Mouse (Mus musculus): Measurements from ENCODE around the gene D1Ertd622e.
A peak's percentile ranks its signal among the peaks of the same experiment; 100 is the strongest.

D1Ertd622e gene

DNA sequence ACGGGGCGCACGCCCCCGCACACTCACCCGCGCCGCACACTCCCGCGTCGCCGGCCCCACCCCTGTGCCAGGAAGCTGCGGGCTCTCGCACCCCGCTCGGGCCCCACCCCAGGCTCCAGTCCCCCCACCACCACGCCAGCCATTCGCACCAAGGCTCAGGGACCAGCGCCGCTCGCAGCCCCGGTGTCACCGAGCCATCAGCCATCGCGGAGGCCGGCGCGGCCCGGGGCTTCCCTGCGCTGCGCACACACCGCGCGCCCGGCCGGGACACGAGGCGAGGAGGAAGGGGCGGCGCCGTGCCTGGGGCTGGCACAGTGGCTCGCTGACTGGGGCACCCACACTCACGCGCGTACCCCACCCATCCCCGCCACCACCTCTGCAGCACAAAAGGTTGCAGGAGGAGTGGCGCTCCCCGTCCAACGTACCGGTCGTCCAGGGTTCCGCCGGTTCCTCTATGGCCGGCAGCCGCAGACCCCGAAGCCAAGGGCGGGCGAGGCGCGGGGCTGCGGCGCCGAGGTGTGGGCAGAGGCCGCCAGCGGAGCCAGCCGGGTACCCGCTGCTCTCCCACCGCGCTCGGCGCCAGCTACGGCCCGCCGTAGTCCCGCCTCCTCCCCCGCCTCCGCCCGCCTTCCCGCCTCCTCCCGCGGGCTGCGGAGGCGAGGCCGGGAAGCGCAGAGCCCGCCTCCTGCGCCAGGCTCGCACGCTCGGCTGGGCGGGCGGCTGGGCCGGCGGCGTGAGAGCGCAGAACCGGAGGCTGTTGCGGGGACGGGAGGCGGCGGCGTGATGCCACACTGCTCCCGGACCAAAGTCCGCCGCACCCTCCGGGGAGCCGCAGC, at the start of gene D1Ertd622e:
TSS of gene D1Ertd622e (minus strand) at position 669 of the 836 bp plus-strand sequence.
- peak; percentile 99 for DNase-seq

- DNase-seq = no peak
Measured at GRCm38 (mm10) chr1:97710520-97710919, 48.6 kb upstream of the D1Ertd622e start.

DNA sequence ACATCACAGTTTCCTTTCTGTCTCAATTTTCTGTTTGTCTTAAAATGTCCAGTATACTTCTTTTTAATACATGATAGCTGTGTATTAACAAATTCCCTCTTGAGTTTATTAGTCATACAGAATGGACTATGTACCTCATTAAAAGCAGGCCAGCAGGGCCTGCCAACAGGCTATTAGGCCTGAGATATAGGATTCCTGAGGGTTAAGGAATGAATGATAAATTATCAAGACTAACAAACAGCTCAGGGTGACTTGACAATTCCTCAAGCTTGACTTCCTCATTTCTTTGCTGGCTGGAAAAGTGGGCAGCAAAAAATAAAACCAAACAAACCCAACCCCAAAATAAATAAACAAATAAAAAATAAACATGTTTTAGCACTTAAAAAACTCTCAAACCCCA, 43.5 kb upstream of the D1Ertd622e start:
- no peak for DNase-seq

DNA sequence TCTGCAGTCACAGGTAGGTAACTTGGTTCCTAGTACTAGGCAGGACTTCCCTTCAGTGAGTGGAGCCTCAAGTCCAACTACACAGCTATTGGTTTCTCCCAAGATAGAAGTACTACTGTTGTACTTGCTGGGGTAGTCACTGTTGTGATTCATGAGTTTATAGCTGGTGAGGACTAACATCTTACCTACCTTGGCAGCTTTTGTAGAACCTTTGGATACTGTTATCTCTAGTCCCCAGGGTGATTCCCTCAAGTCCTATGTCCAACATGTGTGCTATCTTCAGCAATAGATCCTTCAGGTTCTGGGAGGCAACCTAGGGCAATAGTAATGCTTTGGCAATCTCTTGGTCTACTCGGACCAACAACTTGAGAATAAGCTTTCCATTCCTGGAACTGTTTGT, 42.8 kb upstream of the D1Ertd622e start:
- no peak for DNase-seq

DNA sequence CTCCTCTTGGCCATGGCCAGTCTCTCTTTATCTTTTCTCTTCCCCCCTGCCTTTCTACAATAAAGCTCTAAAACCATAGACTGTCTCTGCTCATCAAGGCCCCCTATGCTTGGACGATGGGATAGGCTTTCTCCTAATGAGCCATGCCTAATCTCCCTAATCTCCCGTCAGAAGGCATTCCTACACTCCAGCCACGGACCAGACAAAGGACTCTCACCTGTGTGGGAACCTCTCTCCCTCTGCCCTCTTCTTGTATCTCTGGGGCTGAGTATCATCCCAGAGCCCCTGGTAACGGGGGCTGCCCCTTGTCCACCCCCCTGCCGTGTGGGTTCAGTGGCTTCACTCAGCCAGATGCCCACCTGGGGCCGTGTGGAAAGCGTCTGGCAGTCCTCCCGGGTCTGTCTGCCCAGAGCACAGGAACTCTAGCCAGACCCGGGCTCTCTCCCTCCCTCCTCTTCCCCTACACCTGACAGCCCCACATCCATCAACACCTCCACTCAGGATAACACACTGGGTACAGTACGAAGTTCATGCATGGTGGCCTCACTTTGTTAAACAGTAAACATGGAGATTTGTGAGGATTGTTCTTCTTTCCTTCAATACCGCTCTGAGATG, 37.2 kb upstream of the D1Ertd622e start:
- DNase-seq = peak; percentile 89

DNA sequence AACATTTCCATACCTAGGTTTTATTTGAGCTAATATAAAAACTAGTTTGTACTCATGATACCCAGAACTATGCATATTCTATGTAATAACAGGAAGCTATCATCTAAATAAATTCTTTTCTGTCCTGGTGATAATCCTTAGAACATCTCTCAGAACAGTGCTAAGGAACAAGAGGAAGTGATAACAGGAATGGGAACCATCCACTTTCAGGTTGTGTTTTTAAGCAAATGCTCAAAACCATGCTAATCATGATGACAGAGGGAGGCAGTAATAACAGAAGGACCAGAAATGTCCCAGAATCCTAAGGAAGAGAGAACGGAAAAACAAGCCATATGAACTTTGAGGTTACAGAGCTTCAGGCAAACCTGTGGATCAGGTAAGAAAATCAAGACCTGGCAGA, 35.4 kb upstream of the D1Ertd622e start:
- no peak for DNase-seq

DNA sequence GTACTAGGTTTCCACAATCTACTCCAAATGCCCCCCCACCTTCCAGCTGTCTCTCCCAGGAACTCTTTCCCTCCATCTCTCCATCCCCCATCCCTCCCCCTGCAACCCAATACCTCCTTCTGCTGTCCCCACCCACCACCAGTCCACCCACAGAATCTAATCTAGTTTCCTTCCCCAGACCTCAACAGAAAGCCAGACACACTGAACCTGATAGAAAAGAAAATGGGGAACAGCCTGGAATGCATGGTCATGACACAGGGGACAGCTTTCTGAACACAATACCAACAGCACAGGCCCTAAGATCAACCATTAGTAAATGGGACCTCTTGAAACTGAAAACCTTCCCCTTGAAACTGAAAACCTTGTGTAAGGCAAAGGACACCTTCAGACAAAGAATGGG, 32.0 kb upstream of the D1Ertd622e start:
- no peak for DNase-seq

- DNase-seq = no peak
Measured at GRCm38 (mm10) chr1:97688756-97689155, 26.9 kb upstream of the D1Ertd622e start.

DNA sequence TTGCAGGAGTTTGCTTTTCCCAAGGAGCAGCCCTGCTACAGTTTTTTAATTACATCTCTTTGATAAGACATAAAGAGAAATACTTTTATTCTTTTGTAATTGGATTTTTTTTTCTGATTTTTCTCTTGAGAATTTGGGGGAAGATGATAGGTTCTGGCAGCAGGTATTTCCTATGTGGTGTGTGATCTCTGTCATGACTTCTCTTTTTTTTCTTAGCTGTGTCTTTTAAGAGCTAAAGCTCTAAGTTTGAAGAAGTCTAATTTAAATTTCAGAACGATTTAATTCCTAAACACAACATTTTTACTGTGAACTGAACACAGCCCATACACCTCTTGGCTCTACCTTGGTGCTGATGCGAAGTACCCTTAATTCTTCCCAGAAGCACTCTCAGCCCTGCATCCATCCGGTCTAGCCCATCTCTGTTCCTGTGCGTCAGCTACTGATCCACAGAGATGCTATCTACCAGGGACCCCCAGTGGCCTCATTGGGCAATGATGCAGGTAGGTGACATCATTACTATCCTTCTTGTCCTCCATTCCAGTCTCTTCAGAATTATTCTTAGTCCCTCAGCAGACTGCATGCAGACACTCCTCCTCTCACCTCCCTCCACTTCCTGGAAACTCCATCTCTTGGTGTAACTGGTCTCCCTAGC, 14.8 kb upstream of the D1Ertd622e start:
- DNase-seq = no peak

DNA sequence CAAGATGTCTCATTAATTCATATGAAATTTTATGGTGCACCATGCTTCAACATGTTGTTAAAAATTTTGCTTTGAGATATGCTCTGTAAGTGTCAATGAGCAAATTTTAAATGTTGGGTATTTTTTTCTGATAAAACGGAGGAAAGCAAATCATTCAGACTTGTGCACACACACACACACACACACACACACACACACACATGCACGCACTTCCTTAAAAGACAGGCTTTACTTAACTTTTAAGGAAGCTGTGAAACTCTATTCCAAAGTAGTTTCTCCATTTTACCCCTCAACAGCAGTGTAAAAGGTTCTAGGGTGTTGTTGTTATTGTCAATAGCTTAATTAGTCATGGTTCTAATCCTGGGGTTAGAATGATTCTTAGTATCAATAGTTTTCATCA, 14.2 kb upstream of the D1Ertd622e start:
- peak; percentile 88 for DNase-seq

- peak; percentile 93 for DNase-seq
Measured at GRCm38 (mm10) chr1:97672849-97673248, 11.0 kb upstream of the D1Ertd622e start.

DNA sequence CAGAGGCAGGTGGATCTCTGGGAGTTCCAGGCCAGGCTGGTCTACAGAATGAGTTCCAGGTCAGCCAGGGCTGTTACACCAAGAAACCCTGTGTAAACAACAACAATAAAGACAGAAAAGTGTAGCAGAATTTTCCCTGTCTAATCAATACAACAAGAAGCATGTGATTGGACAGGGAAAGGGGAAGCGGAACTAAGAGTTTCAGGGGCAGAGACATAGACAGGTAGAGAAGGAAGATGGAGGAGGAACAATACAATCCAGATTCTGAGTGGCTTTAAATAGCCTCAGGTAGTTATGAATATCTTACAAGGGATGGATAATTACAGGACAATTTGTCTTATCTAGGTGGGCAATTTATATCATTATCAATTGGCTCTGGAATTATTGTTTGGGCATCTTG, 5.4 kb upstream of the D1Ertd622e start:
- DNase-seq = no peak

DNA sequence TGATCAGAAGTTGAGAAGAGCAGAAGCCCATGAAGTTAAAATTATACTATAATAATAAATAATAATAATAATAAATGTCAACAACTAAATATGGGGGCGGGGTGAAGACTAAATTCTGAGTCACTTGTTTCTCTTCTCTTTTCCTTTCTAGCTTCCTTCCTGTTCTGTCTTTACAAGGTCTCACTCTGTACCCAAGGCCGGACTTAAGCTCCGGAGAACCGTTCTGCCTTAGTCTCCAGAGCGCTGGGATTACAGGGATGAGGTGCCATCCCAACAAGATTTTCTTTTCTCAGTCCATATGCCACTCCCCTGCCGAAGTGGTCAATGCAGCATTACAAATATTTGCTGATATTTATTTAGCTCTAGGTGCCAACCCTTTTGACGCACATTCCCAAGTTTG, 450 bp upstream of the D1Ertd622e start:
- peak; percentile 89 for DNase-seq

DNA sequence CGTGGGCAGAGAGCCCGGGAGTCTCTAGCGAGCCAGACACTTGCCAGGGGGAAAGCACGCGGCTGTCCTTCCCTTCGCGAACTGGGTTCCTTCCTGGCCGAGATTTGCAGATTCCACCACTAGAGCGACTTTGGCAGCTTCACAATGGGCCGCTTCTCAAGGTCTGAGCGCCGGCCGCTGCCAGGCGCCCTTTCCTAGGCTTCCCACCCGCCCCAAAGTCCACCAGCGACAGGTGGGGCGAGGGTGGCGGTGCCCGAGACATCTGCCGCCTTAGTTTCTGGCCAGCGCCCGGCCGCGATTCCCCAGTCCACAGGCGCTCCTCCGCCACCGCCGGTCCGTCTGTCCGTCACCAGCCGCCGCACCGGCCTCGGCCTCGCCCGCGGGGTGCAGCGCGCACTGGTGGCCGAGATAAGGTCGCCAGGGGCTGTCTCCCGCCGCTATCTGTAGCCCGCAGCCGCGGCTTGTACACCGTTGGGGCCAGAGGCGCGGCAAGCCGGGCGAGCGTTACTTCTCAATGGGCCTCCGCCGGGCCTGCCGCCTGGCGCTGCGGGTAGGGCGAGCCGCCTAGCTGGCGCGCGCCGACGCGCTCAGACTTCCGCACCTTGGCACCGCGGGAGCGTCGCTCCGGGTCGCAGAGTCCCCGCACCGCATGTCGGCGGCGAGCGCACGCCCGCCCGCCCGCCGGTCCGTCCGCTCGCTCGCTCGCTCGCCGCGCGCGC, 1.0 kb downstream of the D1Ertd622e start:
- DNase-seq = peak; percentile 97

- DNase-seq = peak; percentile 91
Measured at GRCm38 (mm10) chr1:97659405-97659804, 2.5 kb downstream of the D1Ertd622e start.

DNA sequence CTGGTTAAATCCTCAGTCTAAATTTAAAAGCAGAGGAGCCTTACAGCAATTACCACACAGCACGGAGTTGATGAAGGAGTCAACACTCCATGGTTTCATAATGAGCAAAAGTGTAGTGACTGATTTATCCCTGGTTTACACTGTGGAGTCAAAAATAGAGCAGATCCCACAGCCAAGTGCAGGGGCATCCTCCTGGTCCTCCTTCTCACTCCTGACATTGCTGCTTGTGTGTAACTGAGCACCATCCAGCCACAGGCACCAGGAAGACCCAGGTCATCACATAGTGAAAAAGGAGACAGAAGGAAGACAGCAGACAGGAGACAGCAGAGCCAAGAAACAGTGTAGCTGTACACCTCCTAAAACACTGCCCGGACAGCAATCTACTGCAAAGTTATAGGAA, 4.1 kb downstream of the D1Ertd622e start:
- no peak for DNase-seq

- DNase-seq = no peak
Measured at GRCm38 (mm10) chr1:97657201-97657600, 4.7 kb downstream of the D1Ertd622e start.

- DNase-seq = no peak
Measured at GRCm38 (mm10) chr1:97654397-97654975, 7.4 kb downstream of the D1Ertd622e start.

GRCm38 (mm10) chr1:97650553-97651123, 11.2 kb downstream of the D1Ertd622e start:
- no peak for DNase-seq

GRCm38 (mm10) chr1:97650072-97650471, 11.8 kb downstream of the D1Ertd622e start:
- DNase-seq = no peak

GRCm38 (mm10) chr1:97647037-97647436, 14.8 kb downstream of the D1Ertd622e start:
- no peak for DNase-seq

DNA sequence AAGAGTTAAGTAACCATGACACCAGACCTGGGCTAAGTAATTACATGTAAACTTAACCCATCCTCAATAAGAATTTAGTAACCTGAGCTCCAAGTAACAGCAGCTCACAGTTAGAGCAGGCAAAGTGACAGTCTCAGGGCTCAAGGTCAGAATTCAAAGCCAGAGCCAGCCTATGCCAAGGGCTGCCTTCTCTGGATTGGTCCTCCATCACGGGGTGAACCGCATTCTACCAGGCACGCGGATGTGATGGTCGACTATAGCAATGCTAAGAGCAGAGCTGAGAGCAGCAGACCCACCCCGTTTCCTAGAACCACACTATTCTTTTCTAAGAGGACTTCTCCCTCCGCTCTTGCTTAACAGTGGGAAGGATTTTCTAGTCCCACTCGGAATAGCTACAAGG, 27.8 kb downstream of the D1Ertd622e start:
- DNase-seq = peak; percentile 77

Measured in heart, adult 11 months (tissue).